Mouse (Mus musculus) liver (tissue): ENCODE measurements at regions not wholly inside any gene's neighbourhood (a gene's known extent, or its start where the extent isn't known, plus 50 kb on each side); places are given as distances from the start of the nearest gene placed in this dataset.

Experiments
- DNase-seq: peaks from one replicate; pipeline ENCODE4 v3.0.0-alpha.2; 2020; ENCODE audit warnings: mixed read lengths

- DNase-seq = no peak
These were observed 53.4 kb upstream of the Nab1 start for GRCm38 (mm10) chr1:52553871-52554270.

GRCm38 (mm10) chr1:52565812-52566211 is 64.7 kb upstream of the Nemp2 start:
- DNase-seq = no peak

- no peak for DNase-seq
These were observed 58.8 kb upstream of the Nemp2 start for GRCm38 (mm10) chr1:52571674-52572073.

- DNase-seq = peak; percentile 35
These were observed 52.0 kb upstream of the Nemp2 start for GRCm38 (mm10) chr1:52578298-52579056.

GRCm38 (mm10) chr1:52580132-52580896 is 50.2 kb upstream of the Nemp2 start:
- no peak for DNase-seq
